Mouse (Mus musculus): Measurements from ENCODE around the gene Elp5. TPM values are rescaled to one million over a fixed set of nuclear protein-coding genes. Genes with fewer than 3 reads are reported as not detected.
A peak's percentile ranks its signal among the peaks of the same experiment; 100 is the strongest.

Gene Elp5
- polyA plus RNA-seq, 1 experiment from 2014 or later, result 170 TPM

DNA sequence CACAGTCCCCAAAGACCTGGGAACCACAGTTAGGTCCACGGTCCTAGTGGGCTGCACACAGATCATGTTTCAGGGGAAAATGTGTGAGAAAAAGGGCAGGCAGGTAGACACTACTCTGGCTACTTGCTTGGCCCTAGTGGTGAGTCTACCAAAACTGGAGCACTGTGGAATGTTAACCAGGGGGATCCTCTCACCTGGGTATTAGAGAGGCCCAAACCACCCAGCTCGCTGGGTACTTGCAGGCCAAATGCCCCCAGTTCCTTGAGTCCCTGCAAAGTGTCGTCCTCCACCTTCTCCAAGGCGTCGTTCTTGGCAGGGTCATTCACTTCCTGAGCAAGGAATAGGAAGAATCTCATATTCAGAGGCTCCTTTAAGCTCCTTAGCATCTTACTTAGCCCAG, 31.7 kb upstream of the Elp5 start:
- WGBS, result 69% methylated on average over 5 of the region's 5 CpGs
- no peak for ATAC-seq (replicated peaks)
- peaks cover 41% of the 10 kb centered on the region for H3K36me3 ChIP-seq
- peaks cover 33% of the 10 kb centered on the region for H3K4me1 ChIP-seq
- H3K27me3 ChIP-seq, result no peaks in the 10 kb centered on the region
- H3K4me3 ChIP-seq, result no peak overlapping the region; the same call in 1 of the 2 replicates
- H3K9ac ChIP-seq (replicated peaks), result no peak overlapping the region
- H3K4me2 ChIP-seq (replicated peaks), result no peak overlapping the region
- H3K9me3 ChIP-seq, result no peaks in the 10 kb centered on the region
- no peak overlapping the region for H3K27ac ChIP-seq (replicated peaks)

DNA sequence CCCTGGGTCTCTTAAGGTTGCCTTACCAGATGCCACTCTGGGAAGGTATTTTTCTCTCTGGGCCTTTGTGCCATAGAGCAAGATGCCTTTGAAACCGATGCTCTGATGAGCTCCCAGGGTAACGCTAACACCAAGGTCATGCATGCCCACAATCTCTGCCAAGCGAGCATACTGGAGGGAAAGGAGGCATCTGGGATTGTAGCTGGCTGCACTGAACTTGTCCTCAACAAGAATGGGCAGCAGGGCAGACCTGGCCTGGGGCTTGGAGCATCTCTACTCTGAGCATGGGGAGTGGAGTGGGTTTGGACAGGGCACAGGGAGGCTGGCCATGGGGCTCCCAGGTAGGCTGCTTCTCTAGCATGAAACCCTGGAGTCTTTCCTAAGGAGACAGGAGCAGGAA, 31.1 kb upstream of the Elp5 start:
- WGBS, result 84% methylated on average over 3 of the region's 3 CpGs
- Histone ChIP-seq H3K36me3 (peaks cover 47% of the 10 kb centered on the region), H3K4me3 (no peak overlapping the region), H3K4me2 (replicated peaks) (no peak overlapping the region), H3K9me3 (no peaks in the 10 kb centered on the region), H3K4me1 (peaks cover 29% of the 10 kb centered on the region), H3K27ac (replicated peaks) (no peak overlapping the region), H3K27me3 (no peaks in the 10 kb centered on the region), H3K9ac (replicated peaks) (no peak overlapping the region)
- no peak for ATAC-seq (replicated peaks)

DNA sequence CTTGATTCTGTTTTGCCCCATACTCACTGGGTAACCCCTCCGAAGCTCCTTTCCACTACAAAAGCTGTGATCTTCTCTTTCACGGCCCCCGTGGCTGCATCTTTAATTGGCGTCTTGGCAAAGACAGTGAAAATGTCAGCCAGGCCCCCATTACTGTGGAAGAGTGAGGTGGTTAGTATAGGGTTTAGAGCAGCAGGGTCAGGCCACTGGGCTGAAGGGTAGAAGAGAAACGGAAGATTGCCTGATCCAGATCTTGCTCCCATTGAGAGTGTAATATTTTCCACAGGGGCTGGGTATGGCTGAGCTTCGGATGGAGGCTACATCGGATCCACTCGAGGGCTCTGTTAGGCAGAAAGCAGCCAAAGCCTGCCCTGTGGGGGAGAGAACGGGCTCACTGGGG, 30.6 kb upstream of the Elp5 start:
- H3K9ac ChIP-seq (replicated peaks), result no peak overlapping the region
- 83% methylated on average over 9 of the region's 9 CpGs for WGBS
- peaks cover 52% of the 10 kb centered on the region for H3K36me3 ChIP-seq
- H3K4me2 ChIP-seq (replicated peaks), result no peak overlapping the region
- no peaks in the 10 kb centered on the region for H3K9me3 ChIP-seq
- no peak overlapping the region for H3K4me3 ChIP-seq
- H3K4me1 ChIP-seq, result peaks cover 27% of the 10 kb centered on the region
- H3K27me3 ChIP-seq, result no peaks in the 10 kb centered on the region
- no peak for ATAC-seq (replicated peaks)
- H3K27ac ChIP-seq (replicated peaks), result no peak overlapping the region

- H3K27ac ChIP-seq (replicated peaks), result no peak overlapping the region
- H3K4me1 ChIP-seq, result peaks cover 15% of the 10 kb centered on the region
- H3K4me2 ChIP-seq (replicated peaks), result no peak overlapping the region
- 83% methylated on average over 10 of the region's 10 CpGs for WGBS
- no peaks in the 10 kb centered on the region for H3K27me3 ChIP-seq
- no peak overlapping the region for H3K9ac ChIP-seq (replicated peaks)
- no peaks in the 10 kb centered on the region for H3K9me3 ChIP-seq
- ATAC-seq (replicated peaks), result no peak
- H3K36me3 ChIP-seq, result peaks cover 72% of the 10 kb centered on the region
- H3K4me3 ChIP-seq, result no peak overlapping the region
Observed at GRCm38 (mm10) chr11:70010961-70011360, 28.6 kb upstream of the Elp5 start.

GRCm38 (mm10) chr11:70010548-70010947, 28.2 kb upstream of the Elp5 start:
- Histone ChIP-seq H3K27ac (replicated peaks) (no peak overlapping the region), H3K9me3 (no peaks in the 10 kb centered on the region), H3K36me3 (peaks cover 76% of the 10 kb centered on the region), H3K27me3 (no peaks in the 10 kb centered on the region), H3K9ac (replicated peaks) (no peak overlapping the region), H3K4me2 (replicated peaks) (no peak overlapping the region), H3K4me1 (peaks cover 14% of the 10 kb centered on the region), H3K4me3 (no peak overlapping the region)
- 87% methylated on average over 12 of the region's 12 CpGs for WGBS
- no peak for ATAC-seq (replicated peaks)

DNA sequence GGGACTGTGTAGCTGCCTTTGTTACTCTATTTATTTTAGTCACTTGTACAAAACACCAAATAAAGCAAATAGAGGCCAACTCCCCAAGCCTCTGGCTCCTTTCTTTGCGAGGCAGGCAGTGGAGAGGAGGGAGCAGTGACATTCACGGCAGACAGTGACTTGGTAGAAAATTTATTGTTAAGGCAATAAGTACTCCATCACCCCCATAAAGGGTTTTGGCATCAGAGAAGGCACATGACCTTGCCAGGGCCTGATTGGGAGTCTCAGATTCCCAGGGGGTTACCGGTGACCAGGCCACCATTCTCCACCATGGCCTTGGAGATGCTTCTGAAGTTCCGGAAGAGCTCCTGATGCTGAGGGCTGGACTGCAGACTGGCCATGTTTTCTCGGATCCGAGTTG, 27.7 kb upstream of the Elp5 start:
- Histone ChIP-seq H3K4me3 (no peak overlapping the region), H3K9me3 (no peaks in the 10 kb centered on the region), H3K27ac (replicated peaks) (no peak overlapping the region), H3K4me2 (replicated peaks) (no peak overlapping the region), H3K36me3 (peaks cover 81% of the 10 kb centered on the region), H3K27me3 (no peaks in the 10 kb centered on the region), H3K9ac (replicated peaks) (no peak overlapping the region), H3K4me1 (peaks cover 10% of the 10 kb centered on the region)
- no peak for ATAC-seq (replicated peaks)
- 86% methylated on average over 6 of the region's 6 CpGs for WGBS

DNA sequence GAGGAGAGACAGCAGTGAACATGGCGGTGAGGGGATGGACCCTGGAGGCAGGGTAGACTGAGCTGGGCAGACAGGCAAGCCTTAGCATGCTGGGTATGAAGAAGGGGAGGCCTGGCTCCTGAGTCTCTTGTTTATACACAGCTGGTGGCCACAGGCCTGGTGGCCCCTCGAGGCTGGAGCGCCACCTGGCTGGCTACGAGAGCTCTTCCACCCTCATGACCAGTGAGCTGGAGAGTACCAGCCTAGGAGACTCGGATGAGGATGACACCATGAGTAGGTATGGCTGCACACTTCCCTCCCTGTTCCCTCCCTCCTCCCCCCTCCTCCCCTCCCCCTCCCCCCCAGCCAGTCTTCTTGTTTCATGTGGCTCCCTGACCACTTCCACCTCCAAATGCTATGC, 23.2 kb upstream of the Elp5 start:
- no peak for ATAC-seq (replicated peaks)
- Histone ChIP-seq H3K9me3 (no peaks in the 10 kb centered on the region), H3K4me2 (replicated peaks) (no peak overlapping the region), H3K4me1 (peaks cover 31% of the 10 kb centered on the region), H3K27me3 (no peaks in the 10 kb centered on the region), H3K36me3 (peaks cover 59% of the 10 kb centered on the region), H3K9ac (replicated peaks) (no peak overlapping the region), H3K27ac (replicated peaks) (no peak overlapping the region), H3K4me3 (no peak overlapping the region)
- WGBS, result 55% methylated on average over 5 of the region's 5 CpGs

DNA sequence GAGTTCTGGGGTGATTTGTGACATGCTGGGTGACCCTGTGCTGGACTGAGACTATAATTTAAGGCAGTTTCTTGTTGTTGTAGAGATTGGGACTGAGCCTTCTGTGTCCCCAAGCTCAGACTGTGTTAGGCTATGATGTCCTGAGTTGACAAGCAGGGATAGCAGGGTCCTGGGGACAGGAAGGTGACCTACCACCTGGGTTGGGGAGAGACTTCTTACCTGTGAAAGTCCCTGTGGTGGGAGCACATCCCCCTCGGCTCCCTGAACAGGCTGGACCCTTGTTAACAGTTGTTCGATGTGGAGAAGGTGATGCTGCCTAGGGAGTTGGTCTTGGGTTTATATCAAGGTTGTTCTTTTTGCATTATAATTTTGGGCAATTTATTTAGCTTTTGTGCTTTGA, 20.2 kb upstream of the Elp5 start:
- Histone ChIP-seq H3K4me3 (peak overlapping the region; percentile 85; the same call in 1 of the 2 replicates), H3K27ac (replicated peaks) (no peak overlapping the region), H3K4me2 (replicated peaks) (peak overlapping the region; percentile 72), H3K36me3 (peaks cover 48% of the 10 kb centered on the region), H3K4me1 (peaks cover 42% of the 10 kb centered on the region), H3K9me3 (no peaks in the 10 kb centered on the region), H3K27me3 (no peaks in the 10 kb centered on the region), H3K9ac (replicated peaks) (0 out of 2 replicates have a peak overlapping the region, but pooled peaks have one; percentile 14)
- no peak for ATAC-seq (replicated peaks)
- 93% methylated on average over 2 of the region's 2 CpGs for WGBS

DNA sequence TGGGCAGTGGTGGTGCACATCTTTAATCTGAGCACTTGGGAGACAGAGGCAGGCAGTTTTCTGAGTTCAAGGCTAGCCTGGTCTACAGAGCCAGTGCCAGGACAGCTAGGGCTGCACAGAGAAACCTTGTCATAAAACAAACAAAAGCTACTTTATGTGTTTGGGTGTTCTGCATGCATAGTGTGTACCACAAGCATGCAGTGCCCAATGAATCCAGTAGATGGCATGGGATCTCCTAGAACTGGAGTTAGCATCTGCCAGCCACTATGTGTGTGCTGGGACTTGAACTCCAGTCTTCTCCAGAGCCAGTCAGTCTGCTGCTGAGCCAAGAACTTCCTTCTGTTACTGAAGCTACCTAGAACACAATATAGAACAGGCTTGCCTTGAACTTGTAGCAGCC, 19.5 kb upstream of the Elp5 start:
- Histone ChIP-seq H3K27ac (replicated peaks) (no peak overlapping the region), H3K9me3 (no peaks in the 10 kb centered on the region), H3K4me2 (replicated peaks) (peak overlapping the region; percentile 72), H3K27me3 (no peaks in the 10 kb centered on the region), H3K4me3 (peak overlapping the region; percentile 85), H3K36me3 (peaks cover 41% of the 10 kb centered on the region), H3K9ac (replicated peaks) (no peak overlapping the region), H3K4me1 (peaks cover 46% of the 10 kb centered on the region)
- no peak for ATAC-seq (replicated peaks)

- peaks cover 46% of the 10 kb centered on the region for H3K4me1 ChIP-seq
- peak overlapping the region; percentile 85 for H3K4me3 ChIP-seq
- no peak for ATAC-seq (replicated peaks)
- peak overlapping the region; percentile 97 for H3K27ac ChIP-seq (replicated peaks)
- no peaks in the 10 kb centered on the region for H3K27me3 ChIP-seq
- 12% methylated on average over 8 of the region's 8 CpGs for WGBS
- H3K4me2 ChIP-seq (replicated peaks), result peak overlapping the region; percentile 72
- no peaks in the 10 kb centered on the region for H3K9me3 ChIP-seq
- H3K36me3 ChIP-seq, result peaks cover 34% of the 10 kb centered on the region
- H3K9ac ChIP-seq (replicated peaks), result peak overlapping the region; percentile 85
Observed at GRCm38 (mm10) chr11:70001159-70001558, 18.8 kb upstream of the Elp5 start.

DNA sequence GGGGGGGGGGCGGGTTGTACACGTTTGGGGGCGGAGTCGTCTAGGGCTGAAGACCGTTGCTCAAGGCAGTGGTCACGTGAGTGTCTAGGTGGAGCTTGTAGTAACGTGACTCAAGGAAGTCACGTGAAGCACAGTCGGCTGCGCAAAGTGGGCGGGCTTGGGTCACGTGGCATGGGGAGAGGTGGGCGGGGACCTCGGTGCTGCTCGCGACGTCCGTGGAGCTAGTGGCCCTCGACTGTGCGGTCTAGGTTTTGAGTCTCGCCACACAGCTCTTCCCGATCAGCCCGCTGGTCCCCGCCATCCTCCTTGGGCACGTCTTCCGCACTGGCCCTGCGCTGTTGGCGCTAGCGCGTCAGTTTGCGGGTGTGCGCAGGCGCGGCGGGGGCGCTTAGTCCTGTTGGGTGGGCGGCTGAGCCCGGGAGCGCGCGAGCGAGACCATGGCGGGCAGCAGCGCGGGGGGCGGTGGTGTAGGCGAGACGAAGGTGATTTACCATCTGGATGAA, 18.1 kb upstream of the Elp5 start, which contains the start of gene Dvl2:
Gene Dvl2, plus strand, starts transcription at position 200 of the 503 bp plus-strand sequence.
- Histone ChIP-seq H3K9me3 (no peaks in the 10 kb centered on the region), H3K27me3 (no peaks in the 10 kb centered on the region), H3K27ac (replicated peaks) (peak within 1 kb of the TSS; percentile 97), H3K4me1 (peaks cover 46% of the 10 kb centered on the region), H3K4me3 (peak within 1 kb of the TSS; percentile 85), H3K9ac (replicated peaks) (peak within 1 kb of the TSS; percentile 85), H3K36me3 (peaks cover 27% of the 10 kb centered on the region), H3K4me2 (replicated peaks) (peak within 1 kb of the TSS; percentile 72)
- peak; percentile 51 for ATAC-seq (replicated peaks)
- WGBS, result under 1% methylated on average over 48 of the region's 48 CpGs

- WGBS, result 85% methylated on average over 8 of the region's 8 CpGs
- Histone ChIP-seq H3K36me3 (peaks cover 20% of the 10 kb centered on the region), H3K4me3 (peak overlapping the region; percentile 85), H3K9me3 (no peaks in the 10 kb centered on the region), H3K9ac (replicated peaks) (no peak overlapping the region), H3K27ac (replicated peaks) (peak overlapping the region; percentile 97), H3K4me2 (replicated peaks) (no peak overlapping the region), H3K4me1 (peaks cover 51% of the 10 kb centered on the region), H3K27me3 (no peaks in the 10 kb centered on the region)
- no peak for ATAC-seq (replicated peaks)
Observed at GRCm38 (mm10) chr11:69999666-70000065, 17.3 kb upstream of the Elp5 start.

All from forebrain, embryonic 15.5 days (tissue).